Mouse (Mus musculus): ENCODE data around the gene Gm20870.
"Not testable (repeated sequence)": the region's sequence is repeated elsewhere in the genome, so short reads cannot be mapped to it uniquely, and the experiment has no call there.

- not testable (repeated sequence) for TF ChIP-seq CTCF (conservative IDR thresholded peaks at IDR 0.05; ENCODE audit: low read length); POU5F1 (IDR thresholded peaks at IDR 0.05; ENCODE audit: borderline replicate concordance, low read length)
Measured at GRCm38 (mm10) chrY:71691743-71692142, at the start of gene Gm20870.

All from E14TG2a.4 (cell line).